Mouse (Mus musculus) G1E (cell line): ENCODE data around the gene Il17c. TPM values are rescaled to one million over a fixed set of nuclear protein-coding genes. Genes with fewer than 3 reads are reported as not detected.

Experiments used
- ATAC-seq: 2 replicates; pipeline ENCODE4 v1.8.0; 2016; ENCODE audit warnings: mild to moderate bottlenecking; ENCODE audit not compliant: insufficient number of reproducible peaks, poor library complexity, low FRiP score, severe bottlenecking; ENCODE audit errors: extremely low read depth
- DNase-seq: peaks from one replicate; pipeline ENCODE4 v3.0.0; 2012; ENCODE audit warnings: low spot score
- H3K27me3 ChIP-seq: 2 replicates; pipeline ENCODE4 v1.6.1; 2012; ENCODE audit warnings: mild to moderate bottlenecking, low read length, inconsistent platforms; ENCODE audit not compliant: insufficient read depth
- H3K36me3 ChIP-seq: replicated peaks from 2 replicates; pipeline ENCODE3; 2012; ENCODE audit warnings: mild to moderate bottlenecking, inconsistent platforms
- H3K4me1 ChIP-seq: 2 replicates; pipeline ENCODE4 v1.6.1; 2012; ENCODE audit warnings: low read depth, low read length, inconsistent platforms, mixed read lengths; ENCODE audit not compliant: insufficient read depth
- H3K4me3 ChIP-seq: 2 replicates; pipeline ENCODE4 v1.5.1; 2012; ENCODE audit warnings: low read depth, mild to moderate bottlenecking, inconsistent platforms, low read length, moderate library complexity, mixed read lengths
- H3K9me3 ChIP-seq: replicated peaks from 2 replicates; pipeline ENCODE4 v1.6.1; 2012; ENCODE audit warnings: inconsistent platforms
- CTCF ChIP-seq: IDR thresholded peaks from 2 replicates; pipeline ENCODE4 v1.5.1; 2012; ENCODE audit warnings: low read depth, low read length, inconsistent platforms, mixed read lengths
- GATA1 ChIP-seq: IDR thresholded peaks from 2 replicates; pipeline ENCODE4 v1.6.1; 2012; ENCODE audit warnings: borderline replicate concordance, low read length, inconsistent platforms, mixed read lengths
- GATA2 ChIP-seq: IDR thresholded peaks from 2 replicates; pipeline ENCODE4 v1.6.1; 2012; ENCODE audit warnings: low read depth, low read length, inconsistent platforms, borderline replicate concordance
- POLR2AphosphoS5 ChIP-seq: IDR thresholded peaks from 2 replicates; pipeline ENCODE4 v1.6.1; 2012; ENCODE audit warnings: low read depth, low read length, inconsistent platforms; ENCODE audit not compliant: insufficient replicate concordance
- TAL1 ChIP-seq: conservative IDR thresholded peaks from 2 replicates; pipeline ENCODE4 v1.6.1; 2012; ENCODE audit warnings: low read depth, low read length, inconsistent platforms, mixed read lengths
- polyA plus RNA-seq: library from polyadenylated mRNA; stranded (reverse); fragments of >175 nt; gene quantifications from 2 replicates; pipeline ENCODE4 v1.2.3, GENCODE M21; 2012
- total RNA-seq, 2 experiments: library from RNA; stranded (forward) in 1 of 2; stranded (reverse) in 1 of 2; fragments of 200-1000 nt in 1 of 2; fragments of >200 nt in 1 of 2; fragmentation: Nextera tagmentation in 1 of 2; gene quantifications; 2 replicates each; pipeline ENCODE4 v1.2.3; 2014 to 2017

Il17c gene
- total and polyA plus RNA-seq, 3 experiments, result not detected

DNA sequence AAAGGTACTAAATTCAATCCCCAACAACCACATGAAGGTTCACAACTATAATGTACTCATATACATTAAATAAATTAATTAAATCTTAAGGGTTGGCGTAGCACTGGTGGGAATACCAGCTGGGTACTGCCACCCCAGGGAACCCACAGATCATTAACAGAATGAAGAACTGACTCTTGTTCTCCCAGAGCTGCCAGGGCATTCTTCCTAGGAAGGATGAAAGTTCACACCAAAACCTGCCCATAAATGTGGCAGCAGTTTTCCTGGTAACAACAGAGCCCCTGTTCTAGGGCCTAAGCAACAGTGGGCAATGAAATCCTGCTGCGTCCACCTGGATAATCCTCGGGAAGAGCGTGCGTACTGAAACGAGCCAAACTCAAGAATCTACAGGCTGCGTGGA is 20.5 kb downstream of the Il17c start:
- peaks cover 57% of the 10 kb centered on the region for H3K4me1 ChIP-seq
- H3K9me3 ChIP-seq, result no peaks in the 10 kb centered on the region
- peaks cover 15% of the 10 kb centered on the region for H3K27me3 ChIP-seq
- no peak for TF ChIP-seq GATA2
- TF ChIP-seq GATA1, result no peak
- TF ChIP-seq TAL1, result no peak
- TF ChIP-seq CTCF, result no peak
- TF ChIP-seq POLR2AphosphoS5, result no peak
- peak overlapping the region; percentile 77 for H3K4me3 ChIP-seq
- H3K36me3 ChIP-seq, result peaks cover 45% of the 10 kb centered on the region
- ATAC-seq (no peak), DNase-seq (no peak)

DNA sequence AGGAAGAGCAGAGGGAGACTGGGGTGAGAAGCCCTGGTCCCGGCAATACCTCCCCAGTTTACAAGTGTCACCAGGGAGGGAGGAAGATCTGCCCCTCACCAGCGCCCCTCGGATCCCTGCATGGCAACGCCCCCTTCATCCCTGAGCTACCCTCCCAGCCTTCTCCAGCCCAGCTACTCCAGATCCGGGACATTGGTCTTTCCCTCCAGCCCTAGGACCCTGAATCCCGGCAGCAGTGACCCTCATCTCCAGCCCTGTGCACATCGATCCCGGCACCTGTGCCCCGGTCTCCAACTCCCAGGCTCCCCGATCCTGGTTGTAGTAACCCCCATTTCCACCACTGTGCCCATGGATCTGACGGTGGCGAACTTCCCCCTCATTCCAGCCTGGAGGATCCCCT is 21.0 kb downstream of the Il17c start:
- no peak for DNase-seq
- Histone ChIP-seq H3K4me3 (peak overlapping the region; percentile 77), H3K4me1 (peaks cover 52% of the 10 kb centered on the region), H3K27me3 (peaks cover 19% of the 10 kb centered on the region), H3K9me3 (no peaks in the 10 kb centered on the region), H3K36me3 (peaks cover 40% of the 10 kb centered on the region)
- no peak for TF ChIP-seq GATA1
- no peak for TF ChIP-seq POLR2AphosphoS5
- no peak for TF ChIP-seq CTCF
- no peak for TF ChIP-seq GATA2
- no peak for TF ChIP-seq TAL1
- no peak for ATAC-seq

DNA sequence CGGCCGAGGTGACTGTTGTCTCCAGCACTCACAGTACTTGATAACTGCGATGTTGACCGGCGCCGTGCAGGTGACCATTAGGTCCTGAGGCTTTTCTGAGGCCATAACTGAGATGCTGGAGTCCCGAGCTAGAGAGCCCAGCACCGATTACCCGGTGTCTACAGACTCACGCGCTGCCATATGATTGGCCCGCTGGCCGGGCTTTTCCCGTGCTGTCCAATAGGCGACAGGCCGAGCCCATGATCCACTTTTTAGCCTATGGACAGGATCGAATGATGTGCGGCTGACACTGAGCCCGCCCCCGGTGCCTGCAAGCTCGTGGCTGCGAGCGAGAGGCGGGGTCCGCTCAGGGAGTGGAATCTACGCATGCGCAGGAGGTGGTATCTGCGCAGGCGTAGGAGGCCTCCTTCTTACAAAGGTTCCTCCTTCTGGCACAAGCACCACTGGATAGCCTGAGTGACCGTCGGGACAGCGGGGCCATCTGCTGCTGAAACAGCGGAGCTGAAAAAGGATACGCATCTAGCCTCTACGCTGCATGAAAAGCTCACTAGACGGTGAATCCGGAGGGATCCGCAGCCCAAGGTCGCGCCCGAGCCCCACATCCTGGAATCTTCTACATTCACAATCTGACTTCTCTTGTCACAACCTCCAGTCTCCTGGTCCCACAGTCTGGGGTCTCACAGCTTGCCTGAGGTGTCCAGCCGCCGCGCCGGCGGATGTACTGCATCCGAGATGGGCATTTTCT is 21.6 kb downstream of the Il17c start, which contains the start of gene Mvd:
Gene Mvd, minus strand, starts transcription at position 161 of the 745 bp plus-strand sequence.
- peak; percentile 99 for DNase-seq
- peaks cover 34% of the 10 kb centered on the region for H3K36me3 ChIP-seq
- H3K4me1 ChIP-seq, result peaks cover 46% of the 10 kb centered on the region
- ATAC-seq, result peak; percentile 97
- TF ChIP-seq TAL1 (no peak), GATA1 (no peak), CTCF (no peak), POLR2AphosphoS5 (no peak), GATA2 (no peak)
- peaks cover 26% of the 10 kb centered on the region for H3K27me3 ChIP-seq
- H3K4me3 ChIP-seq, result peak within 1 kb of the TSS; percentile 77
- H3K9me3 ChIP-seq, result no peaks in the 10 kb centered on the region

DNA sequence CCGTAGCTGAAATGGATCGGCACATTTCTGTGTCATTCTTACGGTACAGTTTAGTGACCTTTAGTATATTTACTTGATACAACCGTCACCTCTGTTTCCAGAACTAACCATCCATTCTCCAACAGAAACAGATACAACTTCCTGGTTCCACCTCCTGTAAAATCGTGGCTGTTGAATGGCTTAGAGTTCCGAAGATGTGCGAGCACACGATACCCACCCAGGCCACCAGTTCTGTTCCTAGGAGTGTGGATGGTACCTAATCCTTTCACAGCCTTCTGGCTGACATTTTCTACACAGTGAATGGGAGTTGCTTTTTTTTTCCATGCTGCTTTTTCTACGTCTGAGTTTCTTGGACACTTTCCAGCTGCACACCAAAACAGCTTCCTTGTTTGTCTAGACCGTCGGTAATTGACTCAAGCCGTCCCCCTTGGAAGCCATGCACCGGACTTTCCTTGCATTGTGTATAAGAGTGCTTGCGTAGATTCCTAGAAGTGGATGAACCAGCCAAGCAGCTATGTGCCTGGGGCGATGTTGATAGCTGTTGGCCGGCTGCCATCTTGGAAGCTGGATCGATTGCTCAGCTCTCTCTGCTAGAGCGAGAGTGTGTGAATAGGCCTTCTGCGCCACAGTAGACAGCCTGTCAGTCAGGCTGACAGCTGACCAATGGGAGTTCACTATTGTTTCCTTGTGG is 22.4 kb downstream of the Il17c start:
- peaks cover 33% of the 10 kb centered on the region for H3K27me3 ChIP-seq
- H3K36me3 ChIP-seq, result peaks cover 27% of the 10 kb centered on the region
- H3K4me3 ChIP-seq, result peak overlapping the region; percentile 77
- no peaks in the 10 kb centered on the region for H3K9me3 ChIP-seq
- ATAC-seq, result peak; percentile 12
- H3K4me1 ChIP-seq, result peaks cover 43% of the 10 kb centered on the region
- TF ChIP-seq GATA1 (no peak), POLR2AphosphoS5 (no peak), TAL1 (no peak), GATA2 (no peak)
- DNase-seq, result peak; percentile 72

DNA sequence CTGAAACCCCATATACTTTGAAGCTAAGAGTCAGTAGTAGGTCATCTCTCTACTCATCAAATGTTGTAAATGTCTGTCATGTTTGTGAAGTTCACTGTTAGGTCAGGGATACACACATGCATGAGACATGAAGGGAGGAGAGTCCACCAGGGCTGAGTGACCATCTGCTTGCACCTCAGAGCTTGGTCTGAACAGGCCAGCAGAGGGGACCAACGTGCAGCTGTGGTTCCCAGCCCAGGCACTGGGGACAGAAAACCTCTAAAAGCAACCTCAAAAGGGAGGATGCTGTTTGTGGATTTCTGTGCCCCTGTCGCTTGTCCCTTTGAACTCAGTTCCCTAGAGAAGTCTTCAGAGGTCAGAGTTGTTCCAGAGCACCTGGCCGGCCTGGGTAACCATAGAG is 23.4 kb downstream of the Il17c start:
- Histone ChIP-seq H3K4me3 (no peak overlapping the region), H3K36me3 (peaks cover 17% of the 10 kb centered on the region), H3K4me1 (peaks cover 37% of the 10 kb centered on the region), H3K9me3 (no peaks in the 10 kb centered on the region), H3K27me3 (peaks cover 37% of the 10 kb centered on the region)
- TF ChIP-seq GATA1 (no peak), POLR2AphosphoS5 (no peak), CTCF (no peak), TAL1 (no peak), GATA2 (no peak)
- DNase-seq (no peak), ATAC-seq (no peak)

DNA sequence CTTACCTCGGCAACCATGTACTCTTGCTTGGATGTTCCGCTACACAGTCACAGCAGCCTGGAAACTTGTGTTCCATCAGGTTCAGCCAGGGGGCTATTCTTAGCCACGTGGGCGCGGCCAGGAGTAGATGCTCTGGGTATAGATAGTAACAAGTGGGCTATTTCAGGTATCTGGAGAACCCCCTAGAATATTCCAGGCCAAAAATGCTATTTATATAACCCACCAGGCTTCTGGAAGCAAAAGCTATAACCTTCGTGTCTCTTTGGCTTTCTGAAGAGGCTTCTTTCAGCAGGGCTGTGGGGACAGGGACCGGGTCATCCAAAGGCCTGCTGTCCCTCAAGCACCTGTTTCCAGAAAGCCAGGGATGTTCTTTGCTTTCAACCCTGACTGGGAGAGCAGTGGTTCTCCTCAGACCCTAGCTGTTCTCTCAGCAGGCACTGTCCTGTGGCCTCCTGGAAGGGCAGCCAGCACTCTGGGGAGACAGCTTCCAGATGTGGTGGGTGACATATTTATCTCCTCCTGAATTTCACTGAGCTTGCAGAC is 29.4 kb downstream of the Il17c start:
- Histone ChIP-seq H3K4me1 (peaks cover 5% of the 10 kb centered on the region; the same call in 1 of the 2 replicates), H3K36me3 (no peaks in the 10 kb centered on the region), H3K9me3 (no peaks in the 10 kb centered on the region), H3K27me3 (peaks cover 82% of the 10 kb centered on the region), H3K4me3 (no peak overlapping the region)
- no peak for TF ChIP-seq GATA1
- TF ChIP-seq TAL1, result no peak
- TF ChIP-seq POLR2AphosphoS5, result no peak
- no peak for TF ChIP-seq CTCF
- TF ChIP-seq GATA2, result no peak
- ATAC-seq (no peak), DNase-seq (no peak)
